8 mouse cellular contexts compared by ENCODE assay signal in the genomic region with DNA sequence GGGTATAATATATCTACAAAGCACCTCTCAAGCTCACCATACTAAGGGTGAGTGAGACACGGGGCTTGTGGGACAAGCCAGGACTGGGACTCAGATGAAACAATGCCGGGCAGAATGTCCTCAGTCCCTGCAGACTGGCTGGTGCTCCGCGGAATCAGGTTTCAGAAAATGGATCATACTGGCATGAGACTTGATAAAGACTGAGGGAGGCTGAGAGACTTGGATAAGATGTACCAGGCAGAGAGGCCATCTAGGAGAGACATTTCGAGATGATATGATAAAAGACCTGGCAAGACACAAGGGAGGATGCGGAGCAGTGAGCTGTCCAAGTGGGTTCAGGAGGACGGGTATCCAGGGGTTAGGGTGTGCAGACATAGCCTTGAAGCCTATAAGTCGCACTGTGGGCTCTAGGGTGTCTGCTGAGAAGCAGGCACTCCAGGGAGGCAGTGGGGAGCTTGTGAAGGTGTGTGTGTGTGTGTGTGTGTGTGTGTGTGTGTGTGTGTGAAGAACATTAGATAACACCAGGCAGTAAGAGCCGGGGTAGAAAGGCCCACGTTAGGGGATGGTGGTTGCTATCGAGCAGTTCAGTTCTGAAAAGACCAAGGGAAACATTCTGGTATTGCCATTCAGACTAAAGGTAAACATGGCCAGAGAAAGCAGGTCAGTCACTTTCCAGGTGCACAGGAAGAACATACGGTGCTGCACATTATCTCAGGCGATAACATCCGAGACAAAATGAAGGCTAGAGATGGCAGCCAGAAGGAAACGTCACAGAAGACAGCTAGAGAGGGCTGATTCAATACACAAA. TPM values are rescaled to one million over a fixed set of nuclear protein-coding genes. Genes with fewer than 3 reads are reported as not detected.
DNase-seq lines count a peak whose midpoint lies in the region; ATAC-seq and TF ChIP-seq lines count a peak whose summit lies in the region.

No protein-coding gene starts in this region.

- in situ Hi-C loops in ES-E14 (cut with MboI; ENCODE audit: low sequenced_read_pairs in 2 of 2, unreplicated experiment in 2 of 2) = no loop called here

- H3K4me3 ChIP-seq in heart, embryonic 11.5 days (ENCODE audit: low read depth, low read length) = peak overlapping the region; percentile 99
- H3K4me3 ChIP-seq in ES-E14 (ENCODE audit: insufficient read depth in 1 of 2, low read depth in 1 of 2, low read length in 2 of 2, poor library complexity in 1 of 2, severe bottlenecking in 1 of 2) = peak overlapping the region in 1 of 2 experiments; percentile 57; a peak in 1 of 4 replicates
- H3K4me3 ChIP-seq in forebrain, embryonic 11.5 days (ENCODE audit: low read depth, low read length) = peak overlapping the region; percentile 84
- no peak overlapping the region for H3K4me3 ChIP-seq in small intestine, adult 2 months (ENCODE audit: low read depth, low read length)

- ATAC-seq in heart, embryonic 11.5 days (replicated peaks; ENCODE audit: insufficient number of reproducible peaks, low FRiP score, low TSS enrichment) = no peak
- no peak for ATAC-seq in forebrain, embryonic 11.5 days (replicated peaks; ENCODE audit: low FRiP score)

- 35% methylated on average over 15 of the region's 15 CpGs for WGBS in heart, embryonic 11.5 days (ENCODE audit: insufficient replicate concordance)
- WGBS in forebrain, embryonic 11.5 days = 64% methylated on average over 15 of the region's 15 CpGs
- 40% methylated on average over 15 of the region's 15 CpGs for WGBS in small intestine, adult 2 months

- peak overlapping the region; percentile 84 for H3K9ac ChIP-seq in heart, embryonic 11.5 days (ENCODE audit: low read depth, low read length)
- peak overlapping the region; percentile 64; the same call in 1 of the 2 replicates for H3K9ac ChIP-seq in ES-E14 (ENCODE audit: insufficient read depth, low read depth, low read length, poor library complexity, severe bottlenecking)
- peak overlapping the region; percentile 81 for H3K9ac ChIP-seq in forebrain, embryonic 11.5 days (ENCODE audit: low read length)

- H3K36me3 ChIP-seq in heart, embryonic 11.5 days (ENCODE audit: control insufficient read depth, insufficient read depth, low read length) = no peaks in the 10 kb centered on the region
- H3K36me3 ChIP-seq in ES-E14 (ENCODE audit: control insufficient read depth, insufficient read depth, low read length, poor library complexity, severe bottlenecking) = no peaks in the 10 kb centered on the region
- H3K36me3 ChIP-seq in forebrain, embryonic 11.5 days (ENCODE audit: control insufficient read depth, insufficient read depth, low read length) = no peaks in the 10 kb centered on the region
- H3K36me3 ChIP-seq in small intestine, adult 2 months (ENCODE audit: control insufficient read depth, insufficient read depth, low read length) = no peaks in the 10 kb centered on the region

- peak overlapping the region; percentile 83 for H3K27ac ChIP-seq in heart, embryonic 11.5 days (ENCODE audit: low read depth, low read length)
- no peak overlapping the region for H3K27ac ChIP-seq in ES-E14 (ENCODE audit: insufficient read depth, low read depth, low read length, poor library complexity, severe bottlenecking)
- H3K27ac ChIP-seq in forebrain, embryonic 11.5 days (ENCODE audit: low read depth, low read length) = no peak overlapping the region; the same call in 1 of the 2 replicates
- H3K27ac ChIP-seq in small intestine, adult 2 months (ENCODE audit: insufficient read depth, low read depth, low read length) = peak overlapping the region; percentile 81

- H3K4me1 ChIP-seq in heart, embryonic 11.5 days (ENCODE audit: control insufficient read depth, insufficient read depth, low read length) = peaks cover 17% of the 10 kb centered on the region
- no peaks in the 10 kb centered on the region for H3K4me1 ChIP-seq in ES-E14 (ENCODE audit: control insufficient read depth in 2 of 2, insufficient read depth in 2 of 2, low read length in 2 of 2, poor library complexity in 1 of 2)
- H3K4me1 ChIP-seq in forebrain, embryonic 11.5 days (replicated peaks; ENCODE audit: control insufficient read depth, insufficient read depth, low read length) = no peaks in the 10 kb centered on the region; the same call in 1 of the 2 replicates
- peaks cover 27% of the 10 kb centered on the region for H3K4me1 ChIP-seq in small intestine, adult 2 months (ENCODE audit: control insufficient read depth, insufficient read depth, insufficient read length, low read length)

- H3K9me3 ChIP-seq in heart, embryonic 11.5 days (replicated peaks; ENCODE audit: control insufficient read depth, low read length) = no peaks in the 10 kb centered on the region
- H3K9me3 ChIP-seq in ES-E14 (ENCODE audit: control insufficient read depth, insufficient read depth, low read depth, low read length) = no peaks in the 10 kb centered on the region
- H3K9me3 ChIP-seq in forebrain, embryonic 11.5 days (ENCODE audit: control insufficient read depth, low read length) = no peaks in the 10 kb centered on the region

- H3K27me3 ChIP-seq in heart, embryonic 11.5 days (ENCODE audit: control insufficient read depth, insufficient read depth, low read length) = no peaks in the 10 kb centered on the region
- no peaks in the 10 kb centered on the region for H3K27me3 ChIP-seq in forebrain, embryonic 11.5 days (ENCODE audit: control insufficient read depth, insufficient read depth, low read length)
- H3K27me3 ChIP-seq in small intestine, adult 2 months (ENCODE audit: control insufficient read depth, insufficient read depth, low read length) = no peaks in the 10 kb centered on the region

- intact Hi-C loops in heart, postnatal 25 days (cut with DNase I) = no loop called here

- no peak for TF ChIP-seq POLR2A in small intestine, adult 2 months (IDR thresholded peaks at IDR 0.05; ENCODE audit: low read depth, low read length)

- DNase-seq in heart, postnatal 25 days (ENCODE audit: low spot score) = no peak
- DNase-seq in ES-E14 (ENCODE audit: low read depth, low spot score) = no peak
- DNase-seq in forebrain, embryonic 11.5 days (ENCODE audit: low spot score) = peak; percentile 44
- peak; percentile 44 for DNase-seq in liver
- no peak for DNase-seq in urinary bladder, postnatal 14 days (ENCODE audit: low spot score)
- DNase-seq in Muller cell, postnatal 12 days (ENCODE audit: inconsistent ontology term) = no peak

- peak overlapping the region; percentile 82 for H3K4me2 ChIP-seq in heart, embryonic 11.5 days
- H3K4me2 ChIP-seq in forebrain, embryonic 11.5 days (ENCODE audit: low read depth, low read length, severe bottlenecking) = peak overlapping the region; percentile 74

- TF ChIP-seq CTCF in small intestine, adult 2 months (IDR thresholded peaks at IDR 0.05; ENCODE audit: extremely low read depth, insufficient read length, insufficient replicate concordance, low read depth, low read length) = no peak

TF ChIP-seq in ES-E14, 5 proteins besides CTCF, POLR2A, EP300 and RAD21:
- no peak for TF ChIP-seq ZNF384 (IDR thresholded peaks at IDR 0.05; ENCODE audit: low read depth, low read length)
- no peak for TF ChIP-seq HCFC1 (IDR thresholded peaks at IDR 0.05; ENCODE audit: borderline replicate concordance, insufficient read depth, low read length)
- TF ChIP-seq CHD2 (IDR thresholded peaks at IDR 0.05; ENCODE audit: low read depth, low read length) = no peak
- no peak for TF ChIP-seq ZC3H11A (IDR thresholded peaks at IDR 0.05; ENCODE audit: borderline replicate concordance, low read depth, low read length)
- TF ChIP-seq MAFK (IDR thresholded peaks at IDR 0.05; ENCODE audit: insufficient read depth, low read depth, low read length) = no peak

RNA-seq across cellular contexts. Expression of a gene that starts 10.1 kb away (rescaled TPM):
- 38.0 and 41.3 TPM in 2 replicates for polyA plus RNA-seq in heart, embryonic 11.5 days (2014; fragmentation: Nextera tagmentation; extraction: Ambion mirVana)
- 10 to 100 TPM; 20.9 to 25.1 TPM for total RNA-seq in heart, postnatal 25 days (2021)
- total RNA-seq in ES-E14 (2012; rRNA removed) = 8.6 and 13.4 TPM in 2 replicates
- polyA plus RNA-seq in forebrain, embryonic 11.5 days (2014; fragmentation: Nextera tagmentation; extraction: Ambion mirVana) = 84.0 and 90.6 TPM in 2 replicates
- 1.9 and 3.8 TPM in 2 replicates for polyA plus RNA-seq in small intestine, adult 2 months (2012; rRNA removed)

RNA-seq across cellular contexts. Expression of a gene that starts 42.0 kb away (rescaled TPM):
- polyA plus RNA-seq in heart, embryonic 11.5 days (2014; fragmentation: Nextera tagmentation; extraction: Ambion mirVana) = 47.4 and 51.3 TPM in 2 replicates
- 10 to 100 TPM; 27.6 to 30.5 TPM for total RNA-seq in heart, postnatal 25 days (2021)
- 17.3 and 26.6 TPM in 2 replicates for total RNA-seq in ES-E14 (2012; rRNA removed)
- 82.5 and 85.8 TPM in 2 replicates for polyA plus RNA-seq in forebrain, embryonic 11.5 days (2014; fragmentation: Nextera tagmentation; extraction: Ambion mirVana)
- 4.9 and 8.7 TPM in 2 replicates for polyA plus RNA-seq in small intestine, adult 2 months (2012; rRNA removed)

RNA-seq across cellular contexts. Expression of a gene that starts 42.3 kb away (rescaled TPM):
- 69.7 and 70.2 TPM in 2 replicates for polyA plus RNA-seq in heart, embryonic 11.5 days (2014; fragmentation: Nextera tagmentation; extraction: Ambion mirVana)
- total RNA-seq in heart, postnatal 25 days (2021) = 10 to 100 TPM; 36.5 to 38.7 TPM
- total RNA-seq in ES-E14 (2012; rRNA removed) = 11.8 and 21.9 TPM in 2 replicates
- polyA plus RNA-seq in forebrain, embryonic 11.5 days (2014; fragmentation: Nextera tagmentation; extraction: Ambion mirVana) = 127 and 138 TPM in 2 replicates
- polyA plus RNA-seq in small intestine, adult 2 months (2012; rRNA removed) = 1.6 and 1.7 TPM in 2 replicates

Comparison
In these comparisons a context has a peak if more than half of its experiments do, and no peak if none do; other contexts are left out.
1. H3K27ac ChIP-seq: peak in heart, embryonic 11.5 days (single experiment) and small intestine, adult 2 months (single experiment); none in ES-E14 (single experiment) and forebrain, embryonic 11.5 days (single experiment).
2. DNase-seq: peak in forebrain, embryonic 11.5 days (single experiment) and liver (single experiment); none in heart, postnatal 25 days (single experiment), ES-E14 (single experiment), urinary bladder, postnatal 14 days (single experiment) and Muller cell, postnatal 12 days (single experiment).
3. RNA of a gene that starts 42.3 kb away (polyA plus RNA-seq): 127 to 138 TPM in forebrain, embryonic 11.5 days and 69.7 to 70.2 TPM in heart, embryonic 11.5 days; 1.6 to 1.7 TPM in small intestine, adult 2 months; every median in the first group is over 10 times any median in the second.
4. Peak in every context shown above with its lines, with median percentiles within 50 percentile points of each other: H3K9ac ChIP-seq.